Mouse (Mus musculus) adrenal gland, adult 18-20 months (tissue): ENCODE results near the gene Dusp3. TPM values are rescaled to one million over a fixed set of nuclear protein-coding genes. Genes with fewer than 3 reads are reported as not detected.
"Not testable (repeated sequence)": the region's sequence is repeated elsewhere in the genome, so short reads cannot be mapped to it uniquely, and the experiment has no call there.

ENCODE experiments used
- DNase-seq, 2 experiments: peaks; one replicate each; pipeline ENCODE4 v3.0.0; 2021 to 2022; ENCODE audit warnings: low spot score in 2 of 2
- total RNA-seq, 2 experiments: library from RNA; stranded (reverse); gene quantifications; 1 replicate in 1 of 2; 2 replicates in 1 of 2; pipeline ENCODE4 v1.2.3; 2021

Gene Dusp3
- total RNA-seq, 2 experiments from 2014 or later, result 107 to 138 TPM

DNA sequence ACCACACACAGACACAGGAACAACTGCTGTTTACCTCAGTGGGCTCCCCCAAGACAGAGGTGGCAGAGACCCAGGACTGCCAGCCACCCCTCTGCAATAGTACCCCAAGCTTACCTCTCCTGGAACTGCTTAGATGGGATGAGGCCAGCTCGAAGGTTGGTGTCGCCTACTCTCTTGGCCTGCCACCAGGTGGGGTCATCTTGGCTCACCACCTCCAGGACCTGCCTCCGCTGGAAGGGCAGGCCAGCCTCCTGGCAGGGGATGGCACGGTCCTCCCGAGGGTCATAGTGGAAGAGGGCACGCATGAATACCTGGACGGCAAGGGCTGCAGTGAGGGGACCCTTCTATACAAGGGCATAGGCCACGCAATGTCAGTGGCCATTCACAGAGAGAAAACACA is 26.4 kb upstream of the Dusp3 start:
- DNase-seq, result no peak

DNA sequence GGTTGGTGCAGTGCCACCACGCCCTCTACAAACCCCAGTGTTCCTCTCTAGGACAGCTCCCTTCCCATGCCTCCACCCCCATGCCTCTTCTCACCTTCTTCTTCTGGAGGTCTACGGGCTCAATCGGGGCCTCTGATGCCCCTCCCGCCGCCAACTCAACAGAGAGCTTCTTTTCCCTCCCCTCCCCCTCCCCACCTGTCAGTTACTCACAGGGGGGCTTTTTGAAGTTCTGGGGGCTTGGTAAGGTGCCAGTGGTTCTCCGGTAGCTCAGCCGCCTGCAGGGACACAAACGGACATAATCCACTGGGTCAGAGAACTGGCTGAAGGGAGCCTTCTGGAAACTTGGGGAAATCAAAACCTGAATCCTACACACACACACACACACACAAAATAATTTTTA is 24.7 kb upstream of the Dusp3 start:
- no peak for DNase-seq

GRCm38 (mm10) chr11:102010140-102010539 is 23.3 kb upstream of the Dusp3 start:
- no peak for DNase-seq

DNA sequence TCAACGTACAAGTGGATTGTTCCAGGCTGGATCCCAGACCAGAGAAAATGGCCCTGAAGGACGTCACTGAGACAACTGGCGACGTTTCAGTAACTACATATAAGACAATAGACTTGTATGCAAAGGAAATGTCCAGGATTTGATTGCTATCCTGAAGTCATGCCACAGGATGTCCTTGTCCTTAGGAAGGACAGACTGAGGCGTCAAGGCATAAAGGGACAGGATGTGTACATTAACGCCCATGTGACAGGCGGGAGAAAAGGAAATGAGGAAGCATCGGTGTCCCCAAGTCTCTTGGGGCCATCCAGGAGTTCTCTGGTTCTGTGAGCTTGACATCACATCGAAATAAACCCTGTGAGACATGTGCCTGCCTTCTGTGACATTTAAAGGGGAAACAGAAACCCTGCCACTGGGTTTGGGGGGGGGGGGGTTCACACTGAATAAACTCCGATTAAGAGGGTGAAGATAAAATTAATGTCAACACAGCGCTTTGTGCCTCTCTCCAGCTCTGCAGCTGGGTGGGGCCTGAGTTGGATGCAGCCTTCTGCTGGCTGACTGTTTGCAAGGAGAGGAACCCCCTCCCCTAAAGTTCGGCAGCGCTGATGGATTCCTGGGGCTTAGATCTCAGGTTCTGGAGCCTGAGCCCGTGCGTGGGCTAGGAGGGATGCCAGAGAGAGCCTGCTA is 22.3 kb upstream of the Dusp3 start:
- no peak for DNase-seq

- no peak for DNase-seq
Observed at GRCm38 (mm10) chr11:102008372-102008771, 21.6 kb upstream of the Dusp3 start.

DNA sequence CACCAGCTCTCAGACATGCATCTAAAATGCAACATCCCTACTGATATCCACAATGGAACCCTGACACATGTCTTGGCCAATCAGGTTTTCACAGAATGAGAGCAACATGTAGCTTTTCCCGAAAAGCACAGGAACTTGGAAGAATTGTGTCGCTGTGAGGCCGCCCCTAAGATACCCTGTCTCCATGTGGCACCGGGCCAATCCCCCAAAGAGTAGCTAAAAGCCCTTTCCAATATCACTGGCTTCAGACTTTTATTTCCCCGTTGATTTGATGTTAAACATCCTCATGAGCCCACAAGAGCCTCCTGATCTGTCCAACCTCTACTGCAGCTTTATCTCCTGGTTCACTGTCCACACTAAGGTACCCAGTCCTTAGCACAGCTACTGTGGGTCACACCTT is 19.9 kb upstream of the Dusp3 start:
- DNase-seq, result no peak

- no peak for DNase-seq
Observed at GRCm38 (mm10) chr11:102006271-102006670, 19.5 kb upstream of the Dusp3 start.

DNA sequence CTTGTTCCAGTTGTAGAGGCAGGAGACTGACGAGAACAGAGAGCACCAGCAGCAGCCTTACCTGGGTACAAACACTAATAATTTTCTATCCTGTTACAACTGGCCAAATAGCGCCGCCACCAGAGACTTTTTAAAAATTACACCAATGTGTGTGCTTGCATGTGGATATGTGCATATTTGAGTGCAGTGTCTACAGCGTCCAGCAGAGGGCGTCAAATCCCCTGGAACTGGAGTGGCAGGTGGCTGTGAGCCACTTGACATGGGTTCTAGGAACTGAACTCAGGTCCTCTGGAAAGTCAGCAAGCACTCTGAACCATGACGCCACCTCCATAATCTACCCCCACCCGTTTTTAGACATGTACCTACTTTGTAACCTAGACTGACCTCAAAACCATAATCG is 17.4 kb upstream of the Dusp3 start:
- no peak for DNase-seq

GRCm38 (mm10) chr11:101999466-101999865 is 12.7 kb upstream of the Dusp3 start:
- DNase-seq, result no peak

- no peak for DNase-seq
Observed at GRCm38 (mm10) chr11:101998258-101998657, 11.4 kb upstream of the Dusp3 start.

DNA sequence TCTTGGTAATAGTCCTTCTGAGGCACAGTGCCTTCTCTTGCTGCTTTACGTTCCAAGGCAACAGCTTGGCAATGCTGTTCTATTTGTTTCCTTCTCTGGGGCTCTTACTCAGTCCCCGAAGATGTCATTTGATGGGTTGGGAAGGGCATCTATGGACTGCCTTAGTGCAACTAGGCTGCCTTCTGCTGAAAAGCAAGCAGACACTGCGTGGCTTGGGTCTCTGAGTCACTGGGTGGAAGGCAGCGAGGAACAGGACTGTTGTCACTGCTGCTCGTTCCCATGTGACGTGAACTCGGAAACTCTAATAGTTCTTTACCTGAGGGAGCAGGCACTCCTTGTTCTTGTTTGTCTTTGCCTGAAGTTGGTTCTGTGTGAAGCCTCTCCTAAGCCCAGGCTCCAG is 9.1 kb upstream of the Dusp3 start:
- DNase-seq, result no peak

DNA sequence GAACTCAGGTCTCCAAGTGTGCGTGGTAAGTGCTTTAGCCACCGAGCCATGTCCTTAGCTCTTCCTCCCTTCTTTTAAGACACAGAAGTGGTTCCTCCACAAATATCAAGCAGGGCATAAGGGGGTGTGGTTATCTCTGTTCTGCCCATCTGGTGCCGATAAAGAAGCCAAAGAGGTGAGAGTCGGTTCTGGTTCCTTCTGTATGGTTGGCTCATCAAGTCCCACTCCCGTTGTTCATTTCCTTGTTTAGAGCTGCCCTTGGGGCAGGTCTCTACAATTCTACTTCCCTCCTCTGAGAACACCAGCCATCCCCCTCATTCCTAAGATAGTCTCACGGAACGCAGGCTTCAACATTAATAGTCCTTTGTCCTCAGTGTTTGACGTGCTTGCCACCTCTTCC is 7.3 kb upstream of the Dusp3 start:
- no peak for DNase-seq

GRCm38 (mm10) chr11:101992411-101992810 is 5.6 kb upstream of the Dusp3 start:
- no peak for DNase-seq

DNA sequence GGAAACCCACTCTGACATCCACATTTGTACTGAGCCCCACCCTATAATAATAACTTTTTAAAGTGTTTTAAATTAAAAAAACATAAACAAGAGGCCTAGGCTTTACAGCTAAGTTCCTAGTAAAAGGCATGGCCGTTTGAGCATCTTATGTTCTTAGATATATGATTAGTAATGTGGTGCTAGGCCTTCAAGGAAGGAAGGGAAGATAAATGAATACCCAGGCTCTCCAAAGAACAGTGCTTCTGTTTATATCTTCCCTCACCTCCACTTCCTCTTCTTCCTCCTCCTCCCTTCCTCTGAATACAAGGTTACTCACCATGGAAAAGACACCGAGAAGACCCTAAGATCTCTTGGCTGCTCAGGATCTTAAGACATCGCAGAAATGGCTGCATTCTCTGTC is 5.0 kb upstream of the Dusp3 start:
- DNase-seq, result no peak

- no peak for DNase-seq
Observed at GRCm38 (mm10) chr11:101990244-101990643, 3.4 kb upstream of the Dusp3 start.

- peak; percentile 82 to 86 for DNase-seq
Observed at GRCm38 (mm10) chr11:101985990-101986389, 823 bp downstream of the Dusp3 start.

DNA sequence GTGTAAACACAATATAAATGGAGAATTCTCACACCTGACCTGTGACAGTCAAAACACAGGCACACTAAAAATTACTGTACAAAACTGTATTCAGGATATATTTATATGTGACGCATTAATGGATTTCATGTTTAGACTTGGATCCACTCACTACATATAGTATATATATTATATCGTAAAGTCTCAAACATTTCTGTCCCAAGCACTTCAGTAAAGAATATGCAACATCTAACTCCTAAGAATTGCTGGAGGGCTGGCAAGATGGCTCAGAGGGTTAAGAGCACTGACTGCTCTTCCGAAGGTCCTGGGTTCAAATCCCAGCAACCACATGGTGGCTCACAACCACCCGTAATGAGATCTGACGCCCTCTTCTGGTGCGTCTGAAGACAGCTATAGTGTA is 1.4 kb downstream of the Dusp3 start:
- not testable (repeated sequence) for DNase-seq

DNA sequence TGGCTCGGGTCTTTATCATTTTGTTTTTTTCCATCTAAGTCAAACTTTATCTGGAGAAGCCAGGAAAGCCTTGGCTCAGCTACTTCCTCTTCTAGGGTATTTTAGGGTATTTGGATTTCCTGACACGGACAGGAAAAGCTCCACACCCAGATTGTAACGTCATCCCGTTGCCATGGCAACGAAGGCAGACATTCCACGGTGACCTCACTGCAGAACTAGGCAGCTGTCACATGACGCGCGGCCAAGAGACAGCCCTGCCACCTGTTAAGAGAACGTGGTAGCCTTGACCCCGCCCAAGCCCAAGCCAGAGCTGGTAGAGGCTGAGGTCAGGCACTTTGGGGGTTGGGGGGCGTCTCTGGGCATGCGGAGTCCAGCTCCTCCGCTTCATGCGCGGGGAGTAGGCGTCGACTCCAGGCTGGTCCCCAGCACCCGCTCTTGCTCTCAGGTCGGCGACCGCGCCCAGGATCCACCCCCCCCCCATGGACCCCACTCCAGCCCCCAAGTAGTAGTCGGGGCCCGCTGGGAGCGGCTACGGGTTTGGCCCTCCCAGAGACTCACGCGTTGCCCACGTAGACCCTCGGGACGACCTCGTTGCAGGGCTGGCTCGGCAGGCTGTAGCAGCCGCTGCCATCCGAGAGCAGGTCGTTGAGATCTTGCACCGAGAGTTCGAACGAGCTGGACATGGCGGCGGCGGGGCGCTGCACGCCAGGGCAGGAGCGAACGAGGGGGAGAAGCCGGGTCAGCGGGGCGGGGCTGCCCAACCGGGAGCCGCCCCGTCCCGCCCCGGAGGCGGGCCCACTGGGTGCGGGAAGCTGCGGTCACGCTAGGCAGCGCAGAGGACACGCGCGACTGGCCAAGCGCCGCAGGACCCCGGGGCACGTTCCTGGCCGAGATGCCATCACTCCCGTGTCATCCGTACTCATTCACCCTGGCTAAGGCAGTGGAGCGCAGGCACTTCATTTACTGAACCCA is 2.5 kb downstream of the Dusp3 start, which contains the start of gene Cfap97d1:
Cfap97d1 (plus strand) TSS at position 226 of the 972 bp plus-strand sequence.
- DNase-seq, result peak; percentile 91 to 94

DNA sequence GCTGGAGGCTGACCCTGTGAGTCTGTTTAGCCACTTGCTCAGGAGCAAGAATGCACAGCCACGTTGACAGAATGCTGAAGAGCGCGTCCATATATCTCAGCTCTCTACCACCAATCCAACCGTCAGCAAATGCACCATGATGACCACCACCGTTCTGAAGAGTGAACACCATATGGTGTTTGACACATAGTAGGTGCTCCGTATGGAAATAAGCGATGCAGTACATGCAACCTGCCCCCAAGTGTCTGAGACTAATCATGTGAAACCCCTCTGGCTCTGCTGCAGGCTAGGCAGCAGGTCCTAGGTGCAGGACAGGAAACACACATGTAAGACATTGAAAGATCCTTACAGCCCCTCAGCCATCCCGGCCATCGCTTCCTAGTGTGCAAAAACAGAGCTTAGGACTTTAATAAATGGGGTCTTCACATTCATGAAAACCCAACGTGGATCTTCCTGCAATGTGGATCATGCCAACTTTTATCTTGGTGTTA is 3.3 kb downstream of the Dusp3 start:
- no peak for DNase-seq

DNA sequence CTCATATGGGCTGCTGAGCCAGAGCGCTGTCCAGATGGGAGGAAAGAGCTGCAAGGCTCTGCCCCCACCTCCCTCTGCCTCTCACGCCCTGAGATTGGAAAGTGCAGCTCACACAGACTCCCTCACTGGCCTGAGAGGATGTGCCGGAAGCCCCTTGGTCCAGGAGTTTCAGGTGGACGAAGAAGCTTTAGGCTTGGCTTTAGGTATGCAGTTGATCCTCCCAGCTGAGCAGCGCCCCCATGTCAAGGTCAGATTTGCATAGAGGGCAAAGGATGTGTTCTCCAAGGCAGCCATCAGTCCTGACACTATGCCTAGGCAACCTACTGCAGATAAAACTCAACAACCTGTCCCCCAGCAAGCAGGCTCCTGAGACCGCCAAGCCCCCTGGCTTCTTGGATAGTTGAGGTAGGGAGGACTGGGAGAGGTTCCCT is 3.8 kb downstream of the Dusp3 start:
- DNase-seq, result peak in 1 of 2 experiments; percentile 29

DNA sequence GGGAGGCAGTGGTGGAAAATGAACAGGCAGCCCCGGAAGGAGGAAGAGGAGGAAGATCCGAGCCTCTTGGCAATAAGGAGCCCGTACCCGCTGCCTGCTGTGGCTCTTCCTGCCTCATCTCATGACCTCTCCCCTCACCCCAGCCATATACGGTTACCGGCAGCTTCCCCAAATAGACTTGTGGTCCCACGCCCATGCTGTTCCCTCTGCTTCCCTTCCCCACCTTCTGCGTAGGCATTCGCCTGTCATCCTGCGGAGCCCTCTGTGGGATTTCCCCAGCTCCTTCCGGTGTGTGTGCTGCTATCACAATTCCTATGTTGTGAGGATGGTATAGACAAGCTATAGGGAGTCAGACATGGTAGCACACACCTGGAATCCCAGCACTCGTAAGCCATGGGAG is 5.0 kb downstream of the Dusp3 start:
- DNase-seq, result no peak

GRCm38 (mm10) chr11:101980603-101981157 is 6.1 kb downstream of the Dusp3 start:
- DNase-seq, result no peak
